Mouse (Mus musculus) splenic B cell, adult 2 months (primary cell): ENCODE measurements around the gene Fam161a.

Experiments
- DNase-seq: peaks from one replicate; pipeline ENCODE4 v3.0.0-alpha.2; 2011; ENCODE audit warnings: low read depth, low spot score
- H3K27me3 ChIP-seq: 2 replicates; pipeline ENCODE4 v1.6.1; 2012; ENCODE audit warnings: mild to moderate bottlenecking, low read length, moderate library complexity, mixed read lengths; ENCODE audit not compliant: control insufficient read depth, poor library complexity, insufficient read depth, severe bottlenecking
- H3K36me3 ChIP-seq: 2 replicates; pipeline ENCODE4 v1.6.1; 2012; ENCODE audit warnings: mild to moderate bottlenecking, low read length, moderate library complexity, mixed read lengths; ENCODE audit not compliant: control insufficient read depth, poor library complexity, insufficient read depth, severe bottlenecking

Fam161a gene

GRCm38 (mm10) chr11:23008824-23009200 is 1.5 kb downstream of the Fam161a start:
- H3K36me3 ChIP-seq: peaks cover 6% of the 10 kb centered on the region
- no peaks in the 10 kb centered on the region for H3K27me3 ChIP-seq
- no peak for DNase-seq

- Histone ChIP-seq H3K36me3 (no peaks in the 10 kb centered on the region), H3K27me3 (no peaks in the 10 kb centered on the region)
- no peak for DNase-seq
Observed at GRCm38 (mm10) chr11:23013096-23013495, 5.8 kb downstream of the Fam161a start.

GRCm38 (mm10) chr11:23013580-23014294 is 6.4 kb downstream of the Fam161a start:
- peak; percentile 56 for DNase-seq
- H3K27me3 ChIP-seq: no peaks in the 10 kb centered on the region

GRCm38 (mm10) chr11:23014996-23015395 is 7.7 kb downstream of the Fam161a start:
- Histone ChIP-seq H3K27me3 (no peaks in the 10 kb centered on the region), H3K36me3 (no peaks in the 10 kb centered on the region)
- no peak for DNase-seq

More at GRCm38 (mm10) chr11:23013580-23014294, 6.4 kb downstream of the Fam161a start:
- no peaks in the 10 kb centered on the region for H3K36me3 ChIP-seq

GRCm38 (mm10) chr11:23017943-23018342 is 10.6 kb downstream of the Fam161a start:
- no peak for DNase-seq
- H3K36me3 ChIP-seq: no peaks in the 10 kb centered on the region
- no peaks in the 10 kb centered on the region for H3K27me3 ChIP-seq

GRCm38 (mm10) chr11:23020116-23020770 is 12.9 kb downstream of the Fam161a start:
- DNase-seq: no peak
- Histone ChIP-seq H3K27me3 (no peaks in the 10 kb centered on the region), H3K36me3 (no peaks in the 10 kb centered on the region)

GRCm38 (mm10) chr11:23020841-23021240 is 13.5 kb downstream of the Fam161a start:
- H3K36me3 ChIP-seq: no peaks in the 10 kb centered on the region
- DNase-seq: no peak
- no peaks in the 10 kb centered on the region for H3K27me3 ChIP-seq

- Histone ChIP-seq H3K36me3 (no peaks in the 10 kb centered on the region), H3K27me3 (no peaks in the 10 kb centered on the region)
- DNase-seq: no peak
Observed at GRCm38 (mm10) chr11:23023155-23023554, 15.8 kb downstream of the Fam161a start.

- DNase-seq: no peak
- Histone ChIP-seq H3K36me3 (no peaks in the 10 kb centered on the region), H3K27me3 (no peaks in the 10 kb centered on the region)
Observed at GRCm38 (mm10) chr11:23024169-23024568, 16.8 kb downstream of the Fam161a start.

- Histone ChIP-seq H3K27me3 (no peaks in the 10 kb centered on the region), H3K36me3 (no peaks in the 10 kb centered on the region)
- DNase-seq: no peak
Observed at GRCm38 (mm10) chr11:23028957-23029356, 21.6 kb downstream of the Fam161a start.

- no peak for DNase-seq
- no peaks in the 10 kb centered on the region for H3K27me3 ChIP-seq
- H3K36me3 ChIP-seq: no peaks in the 10 kb centered on the region
Observed at GRCm38 (mm10) chr11:23029399-23029798, 22.1 kb downstream of the Fam161a start.

- no peak for DNase-seq
- Histone ChIP-seq H3K36me3 (no peaks in the 10 kb centered on the region), H3K27me3 (no peaks in the 10 kb centered on the region)
Observed at GRCm38 (mm10) chr11:23047252-23047651, 39.9 kb downstream of the Fam161a start.

- no peak for DNase-seq
- Histone ChIP-seq H3K36me3 (no peaks in the 10 kb centered on the region), H3K27me3 (no peaks in the 10 kb centered on the region)
Observed at GRCm38 (mm10) chr11:23047663-23048582, 40.6 kb downstream of the Fam161a start.

GRCm38 (mm10) chr11:23049642-23050041 is 42.3 kb downstream of the Fam161a start:
- no peaks in the 10 kb centered on the region for H3K36me3 ChIP-seq
- no peaks in the 10 kb centered on the region for H3K27me3 ChIP-seq
- no peak for DNase-seq

- Histone ChIP-seq H3K27me3 (no peaks in the 10 kb centered on the region), H3K36me3 (no peaks in the 10 kb centered on the region)
- DNase-seq: no peak
Observed at GRCm38 (mm10) chr11:23052353-23052752, 45.0 kb downstream of the Fam161a start.
